Mouse (Mus musculus): ENCODE data around the gene Ccr6.

GRCm38 (mm10) chr17:8255583-8255982, 19.7 kb downstream of the Ccr6 start:
- TF ChIP-seq EP300 (IDR thresholded peaks at IDR 0.05; ENCODE audit: low read depth) (no peak), CTCF (IDR thresholded peaks at IDR 0.05; ENCODE audit: low read depth) (no peak)
